Mouse (Mus musculus) liver, embryonic 12.5 days (tissue): ENCODE measurements around the gene Hoxd10. TPM values are rescaled to one million over a fixed set of nuclear protein-coding genes. Genes with fewer than 3 reads are reported as not detected.

Source experiments
- ATAC-seq: fragments of 200-750 bp; cut with Nextera tagmentation; 2 replicates; pipeline ENCODE4 v1.8.0; 2017; ENCODE audit warnings: moderate number of reproducible peaks, mild to moderate bottlenecking, moderate library complexity
- H3K27ac ChIP-seq: fragments of 300-500 bp; sonication (generic); 2 replicates; pipeline ENCODE4 v1.5.1; 2016; ENCODE audit warnings: mild to moderate bottlenecking
- H3K27me3 ChIP-seq: fragments of 300-500 bp; sonication (generic); replicated peaks from 2 replicates; pipeline ENCODE4 v1.6.1; 2016; ENCODE audit warnings: mild to moderate bottlenecking, moderate library complexity
- H3K36me3 ChIP-seq: fragments of 300-500 bp; sonication (generic); 2 replicates; pipeline ENCODE4 v1.6.1; 2016; ENCODE audit warnings: mild to moderate bottlenecking, moderate library complexity
- H3K4me1 ChIP-seq: fragments of 300-500 bp; sonication (generic); 2 replicates; pipeline ENCODE4 v1.6.1; 2016
- H3K4me2 ChIP-seq: fragments of 300-500 bp; sonication (generic); 2 replicates; pipeline ENCODE4 v1.6.1; 2016; ENCODE audit warnings: mild to moderate bottlenecking, moderate library complexity
- H3K4me3 ChIP-seq: fragments of 300-500 bp; sonication (generic); 2 replicates; pipeline ENCODE4 v1.5.1; 2016; ENCODE audit warnings: mild to moderate bottlenecking, moderate library complexity
- H3K9ac ChIP-seq: fragments of 300-500 bp; sonication (generic); 2 replicates; pipeline ENCODE4 v1.6.1; 2016; ENCODE audit warnings: mild to moderate bottlenecking, moderate library complexity
- H3K9me3 ChIP-seq: fragments of 300-500 bp; sonication (generic); replicated peaks from 2 replicates; pipeline ENCODE4 v1.6.1; 2016; ENCODE audit warnings: mild to moderate bottlenecking, moderate library complexity
- WGBS: fragments of 180-500 bp; shearing (Covaris S2); methylation state at CpG from one replicate; pipeline ENCODE4 v1.1.7; 2016; ENCODE audit not compliant: insufficient replicate concordance; 5-methylcytosine and 5-hydroxymethylcytosine counted together
- polyA plus RNA-seq: library from polyadenylated mRNA; unstranded; fragments of >200 nt; fragmentation: Nextera tagmentation; extraction: Ambion mirVana; gene quantifications from 2 replicates; pipeline ENCODE4 v1.2.1, GENCODE M21; 2016

Hoxd10 gene
- polyA plus RNA-seq, 1 experiment from 2014 or later: not detected

GRCm38 (mm10) chr2:74677106-74677505 lies 14.6 kb upstream of the Hoxd10 start:
- H3K9me3 ChIP-seq: no peaks in the 10 kb centered on the region
- no peak overlapping the region for H3K4me2 ChIP-seq

DNA sequence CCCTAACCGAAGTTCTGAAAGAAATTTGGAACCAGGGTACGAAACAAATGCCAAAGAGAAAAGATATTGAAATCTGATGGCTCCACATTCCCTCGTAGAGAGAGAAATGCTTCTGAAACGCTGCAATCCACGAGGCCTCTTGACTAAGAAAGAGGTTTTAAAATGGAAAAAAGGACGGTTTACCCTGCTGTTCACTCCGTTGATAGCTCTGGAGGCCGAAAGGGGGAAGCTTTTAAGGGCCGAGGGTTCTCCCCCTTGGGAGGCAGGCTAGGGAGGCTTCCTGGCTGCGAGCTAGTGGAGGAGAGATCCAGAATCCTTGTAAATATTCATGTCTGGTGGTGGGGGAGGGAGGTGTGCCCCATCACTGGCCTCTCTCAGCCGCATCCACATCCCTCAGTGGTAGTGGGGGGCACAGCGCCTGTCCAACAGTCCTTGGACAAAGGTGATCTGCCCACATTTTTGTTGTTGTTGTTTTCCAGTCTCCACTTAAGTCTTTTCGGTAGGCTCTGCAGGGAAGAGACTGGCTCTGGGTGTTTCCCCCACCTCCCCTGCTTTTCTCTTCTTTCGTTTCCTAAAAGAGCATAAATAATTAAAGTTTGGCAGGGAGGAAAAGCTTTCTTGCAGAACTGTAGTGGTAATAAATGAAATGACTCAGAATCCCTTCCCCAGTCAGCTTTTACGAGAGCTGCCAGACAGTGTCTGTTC lies 12.7 kb upstream of the Hoxd10 start, which contains the start of gene Hoxd11:
Hoxd11 (plus strand) TSS at position 667 of the 705 bp plus-strand sequence.
- Histone ChIP-seq H3K9me3 (no peaks in the 10 kb centered on the region), H3K27me3 (peaks cover 100% of the 10 kb centered on the region), H3K4me1 (peaks cover 13% of the 10 kb centered on the region), H3K27ac (no peak within 1 kb of the TSS), H3K4me2 (no peak within 1 kb of the TSS), H3K36me3 (no peaks in the 10 kb centered on the region), H3K9ac (no peak within 1 kb of the TSS), H3K4me3 (no peak within 1 kb of the TSS)
- no peak for ATAC-seq
- WGBS: 4% methylated on average over 15 of the region's 15 CpGs

More at GRCm38 (mm10) chr2:74677106-74677505, 14.6 kb upstream of the Hoxd10 start:
- no peaks in the 10 kb centered on the region for H3K36me3 ChIP-seq
- 15% methylated on average over 2 of the region's 2 CpGs for WGBS
- no peak for ATAC-seq
- peaks cover 100% of the 10 kb centered on the region for H3K27me3 ChIP-seq
- H3K4me3 ChIP-seq: no peak overlapping the region
- H3K27ac ChIP-seq: no peak overlapping the region
- peaks cover 8% of the 10 kb centered on the region; the same call in 1 of the 2 replicates for H3K4me1 ChIP-seq
- no peak overlapping the region for H3K9ac ChIP-seq

DNA sequence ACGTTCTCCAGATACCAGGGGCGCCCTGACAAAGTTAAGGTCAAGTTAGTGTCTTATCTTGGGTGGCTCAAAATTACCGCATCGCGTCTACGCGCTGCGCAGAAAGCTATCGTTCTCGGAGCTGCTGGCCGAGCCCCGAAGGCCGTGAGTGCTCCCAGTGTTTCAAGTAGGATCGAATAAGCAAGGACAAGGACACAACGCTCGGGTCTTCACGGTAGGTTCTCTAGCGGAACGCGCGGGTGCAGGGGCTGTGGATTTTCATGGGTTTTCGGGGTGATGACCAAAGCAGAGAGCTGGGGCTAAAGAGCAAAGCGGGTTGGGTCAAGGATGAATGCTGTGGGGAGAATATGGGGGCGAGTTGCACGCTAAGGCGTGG lies 12.1 kb upstream of the Hoxd10 start:
- Histone ChIP-seq H3K36me3 (no peaks in the 10 kb centered on the region), H3K4me1 (peaks cover 13% of the 10 kb centered on the region), H3K4me3 (no peak overlapping the region), H3K27me3 (peaks cover 100% of the 10 kb centered on the region), H3K4me2 (no peak overlapping the region), H3K27ac (no peak overlapping the region), H3K9me3 (no peaks in the 10 kb centered on the region), H3K9ac (no peak overlapping the region)
- ATAC-seq: no peak
- 1% methylated on average over 26 of the region's 26 CpGs for WGBS

GRCm38 (mm10) chr2:74679980-74680379 lies 11.7 kb upstream of the Hoxd10 start:
- no peak overlapping the region for H3K9ac ChIP-seq
- H3K4me2 ChIP-seq: no peak overlapping the region
- H3K9me3 ChIP-seq: no peaks in the 10 kb centered on the region
- no peak overlapping the region for H3K4me3 ChIP-seq
- WGBS: under 1% methylated on average over 23 of the region's 23 CpGs
- no peak for ATAC-seq
- peaks cover 100% of the 10 kb centered on the region for H3K27me3 ChIP-seq
- no peaks in the 10 kb centered on the region for H3K36me3 ChIP-seq
- peaks cover 13% of the 10 kb centered on the region for H3K4me1 ChIP-seq
- H3K27ac ChIP-seq: no peak overlapping the region

- peaks cover 13% of the 10 kb centered on the region for H3K4me1 ChIP-seq
- no peaks in the 10 kb centered on the region for H3K9me3 ChIP-seq
- H3K27ac ChIP-seq: no peak overlapping the region
- H3K36me3 ChIP-seq: no peaks in the 10 kb centered on the region
- no peak overlapping the region for H3K4me2 ChIP-seq
- no peak for ATAC-seq
- H3K27me3 ChIP-seq: peaks cover 99% of the 10 kb centered on the region
- no peak overlapping the region for H3K4me3 ChIP-seq
- 3% methylated on average over 21 of the region's 21 CpGs for WGBS
- no peak overlapping the region for H3K9ac ChIP-seq
Observed at GRCm38 (mm10) chr2:74680561-74681398, 10.9 kb upstream of the Hoxd10 start.

DNA sequence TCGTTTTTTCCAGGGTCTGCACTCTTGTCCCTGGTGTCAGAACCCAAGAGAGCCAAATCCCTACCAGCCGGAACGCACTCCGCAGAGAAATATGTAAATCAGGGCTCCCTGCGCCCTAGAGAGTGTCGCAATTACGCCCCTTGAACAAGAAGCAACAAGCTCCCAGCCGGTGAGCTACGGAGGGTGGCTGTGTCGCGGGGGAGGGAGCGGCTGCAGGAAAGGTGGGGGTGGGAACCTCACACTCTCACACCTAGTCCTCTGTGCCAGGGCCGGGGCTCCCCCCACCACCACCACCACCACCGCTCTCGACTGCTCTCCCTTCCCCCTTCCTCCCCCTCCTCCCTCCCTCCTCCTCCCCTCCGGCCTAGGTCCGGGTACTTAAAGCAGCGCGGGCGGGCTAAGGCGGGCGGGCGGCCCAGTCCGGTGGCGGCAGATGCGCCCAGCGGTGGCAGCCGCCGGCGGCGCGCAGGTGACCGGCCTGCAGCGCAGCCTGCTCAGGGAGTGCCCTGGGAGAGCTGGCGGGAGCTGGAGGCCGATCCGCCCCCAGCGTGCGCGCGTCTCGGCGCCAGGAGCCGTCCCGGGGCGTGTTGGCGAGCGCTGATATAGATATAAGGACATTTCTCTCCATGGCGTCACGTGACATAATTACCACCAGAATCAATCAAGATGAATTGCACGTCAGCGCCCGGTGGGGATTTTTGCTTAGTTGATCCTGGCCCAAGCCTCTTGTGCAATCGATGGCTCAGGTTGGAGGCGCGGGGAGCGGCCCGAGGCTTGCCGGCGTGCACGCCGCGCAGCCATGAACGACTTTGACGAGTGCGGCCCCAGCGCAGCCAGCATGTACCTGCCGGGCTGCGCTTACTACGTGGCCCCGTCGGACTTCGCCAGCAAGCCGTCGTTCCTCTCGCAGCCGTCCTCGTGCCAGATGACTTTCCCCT lies 9.9 kb upstream of the Hoxd10 start:
- H3K9ac ChIP-seq: no peak overlapping the region
- peaks cover 96% of the 10 kb centered on the region for H3K27me3 ChIP-seq
- H3K9me3 ChIP-seq: no peaks in the 10 kb centered on the region
- ATAC-seq: no peak
- WGBS: 2% methylated on average over 72 of the region's 78 CpGs
- H3K4me3 ChIP-seq: peak overlapping the region; percentile 19
- peaks cover 13% of the 10 kb centered on the region for H3K4me1 ChIP-seq
- H3K27ac ChIP-seq: no peak overlapping the region
- H3K4me2 ChIP-seq: peak overlapping the region; percentile 24; the same call in 1 of the 2 replicates
- no peaks in the 10 kb centered on the region for H3K36me3 ChIP-seq

GRCm38 (mm10) chr2:74682796-74683195 lies 8.9 kb upstream of the Hoxd10 start:
- Histone ChIP-seq H3K9me3 (no peaks in the 10 kb centered on the region), H3K27ac (no peak overlapping the region), H3K4me3 (0 out of 2 replicates have a peak overlapping the region, but pooled peaks have one; percentile 19), H3K27me3 (peaks cover 96% of the 10 kb centered on the region), H3K9ac (no peak overlapping the region), H3K4me2 (peak overlapping the region; percentile 18; the same call in 1 of the 2 replicates), H3K4me1 (peaks cover 13% of the 10 kb centered on the region), H3K36me3 (no peaks in the 10 kb centered on the region)
- WGBS: 3% methylated on average over 40 of the region's 51 CpGs
- ATAC-seq: no peak

GRCm38 (mm10) chr2:74683471-74683951 lies 8.2 kb upstream of the Hoxd10 start:
- Histone ChIP-seq H3K27me3 (peaks cover 96% of the 10 kb centered on the region), H3K27ac (no peak overlapping the region), H3K4me1 (peaks cover 13% of the 10 kb centered on the region), H3K9me3 (no peaks in the 10 kb centered on the region), H3K9ac (no peak overlapping the region), H3K4me3 (no peak overlapping the region), H3K4me2 (no peak overlapping the region), H3K36me3 (no peaks in the 10 kb centered on the region)
- whole genome bisulfite sequencing: 4% methylated on average over 18 of the region's 18 CpGs
- no peak for ATAC-seq

DNA sequence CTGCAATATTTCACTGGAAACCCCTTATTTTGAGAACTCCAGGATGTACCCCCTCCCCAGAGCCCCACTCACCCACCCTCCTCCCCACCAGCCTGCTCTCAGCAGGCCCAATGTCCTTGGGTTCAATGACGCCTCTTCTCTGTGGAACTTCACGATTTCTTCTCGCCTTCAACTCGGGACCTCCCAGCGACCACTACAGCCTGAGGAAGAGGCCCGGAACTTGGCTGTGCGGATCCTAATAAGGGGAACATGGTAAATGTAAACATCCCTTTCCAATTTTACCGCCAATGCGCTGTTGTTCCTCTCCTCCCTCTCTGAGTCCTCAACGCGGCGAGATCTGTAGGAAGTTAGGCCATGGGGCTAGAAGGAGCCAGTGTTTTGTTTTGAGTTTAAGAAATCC lies 7.6 kb upstream of the Hoxd10 start:
- Histone ChIP-seq H3K9ac (no peak overlapping the region), H3K4me2 (no peak overlapping the region), H3K9me3 (no peaks in the 10 kb centered on the region), H3K4me1 (peaks cover 13% of the 10 kb centered on the region), H3K36me3 (no peaks in the 10 kb centered on the region), H3K4me3 (no peak overlapping the region), H3K27me3 (peaks cover 96% of the 10 kb centered on the region), H3K27ac (no peak overlapping the region)
- 1% methylated on average over 12 of the region's 12 CpGs for WGBS
- no peak for ATAC-seq

DNA sequence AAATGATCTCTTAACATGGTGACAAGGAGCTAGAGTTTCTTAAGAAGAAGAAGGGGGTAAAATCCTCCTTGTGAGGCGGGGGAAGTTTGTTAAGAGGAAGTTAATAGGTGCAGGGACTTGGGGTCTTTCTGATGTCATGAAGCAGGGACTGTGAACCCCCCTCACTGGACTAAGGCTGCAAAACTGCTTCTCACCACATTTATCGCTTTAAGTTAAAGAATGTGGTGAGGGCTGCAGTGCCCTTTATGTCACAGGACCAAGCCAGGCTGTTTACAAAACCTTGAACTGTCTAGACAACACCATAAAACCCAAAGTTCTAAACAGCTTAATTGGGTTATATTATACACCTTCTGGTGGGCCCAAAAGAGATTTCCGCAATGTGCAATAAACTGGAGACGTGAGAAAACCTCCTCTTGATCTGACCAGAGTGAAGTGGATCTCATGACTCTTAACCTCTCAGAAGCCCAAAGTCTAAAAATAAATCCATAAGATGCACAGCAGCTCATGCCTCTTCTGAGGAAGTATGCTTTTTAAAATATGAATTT lies 6.6 kb upstream of the Hoxd10 start:
- WGBS: 11% methylated on average over 4 of the region's 4 CpGs
- Histone ChIP-seq H3K36me3 (no peaks in the 10 kb centered on the region), H3K4me2 (no peak overlapping the region), H3K4me1 (peaks cover 13% of the 10 kb centered on the region), H3K9ac (no peak overlapping the region), H3K4me3 (no peak overlapping the region), H3K9me3 (no peaks in the 10 kb centered on the region), H3K27me3 (peaks cover 96% of the 10 kb centered on the region), H3K27ac (no peak overlapping the region)
- ATAC-seq: no peak

DNA sequence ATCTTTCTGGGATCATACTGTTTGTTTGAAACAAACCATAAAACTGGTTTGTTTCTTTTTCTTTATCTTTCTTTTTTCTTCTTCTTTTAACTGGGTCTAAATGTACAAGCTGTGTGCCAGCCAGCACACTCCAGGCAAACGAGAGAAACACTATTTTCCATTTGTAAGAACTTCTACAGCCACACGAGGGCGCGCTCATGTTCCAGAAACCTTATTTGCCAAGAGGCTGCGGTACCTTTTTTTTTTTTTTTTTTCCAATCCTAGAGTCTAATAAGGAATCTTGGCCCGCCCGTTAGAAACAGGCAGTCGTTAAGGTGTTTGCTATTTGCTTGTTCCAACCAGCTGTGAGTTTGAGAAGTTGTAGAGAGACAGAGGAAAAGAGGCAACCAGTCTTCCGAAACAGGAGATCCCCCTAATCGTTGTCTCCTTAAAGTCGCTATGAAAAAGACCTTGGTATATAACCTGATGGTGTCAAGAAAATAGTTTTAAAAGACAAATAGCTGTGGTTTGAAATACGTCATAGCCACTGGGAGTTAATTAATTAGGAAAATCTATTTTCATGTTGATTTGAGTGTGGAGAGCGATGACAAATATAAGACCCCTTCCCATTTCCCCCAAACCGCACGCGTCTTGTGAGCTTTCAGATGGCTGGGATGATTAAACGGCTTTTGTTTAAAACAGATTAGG lies 5.3 kb upstream of the Hoxd10 start:
- no peaks in the 10 kb centered on the region for H3K9me3 ChIP-seq
- H3K4me3 ChIP-seq: no peak overlapping the region
- H3K4me2 ChIP-seq: no peak overlapping the region
- H3K9ac ChIP-seq: no peak overlapping the region
- H3K36me3 ChIP-seq: no peaks in the 10 kb centered on the region
- peaks cover 13% of the 10 kb centered on the region for H3K4me1 ChIP-seq
- peaks cover 94% of the 10 kb centered on the region for H3K27me3 ChIP-seq
- 7% methylated on average over 17 of the region's 17 CpGs for WGBS
- H3K27ac ChIP-seq: no peak overlapping the region
- ATAC-seq: no peak
